Mouse (Mus musculus) activated CD4-positive, CD25-positive, alpha-beta regulatory T cell, adult 4 months (primary cell): ENCODE data around the gene Serac1. TPM values are rescaled to one million over a fixed set of nuclear protein-coding genes. Genes with fewer than 3 reads are reported as not detected.
"Not testable (repeated sequence)": the region's sequence is repeated elsewhere in the genome, so short reads cannot be mapped to it uniquely, and the experiment has no call there.

Experiments
- ATAC-seq: one replicate; pipeline ENCODE4 v1.8.0; 2017
- polyA plus RNA-seq, 2 experiments: library from polyadenylated mRNA; unstranded; fragments of 100-300 nt; shearing (Covaris generic); gene quantifications; one replicate each; pipeline ENCODE4 v1.2.1; 2017

Serac1 gene
- polyA plus RNA-seq, 2 experiments from 2014 or later = 1.8 to 2.0 TPM

DNA sequence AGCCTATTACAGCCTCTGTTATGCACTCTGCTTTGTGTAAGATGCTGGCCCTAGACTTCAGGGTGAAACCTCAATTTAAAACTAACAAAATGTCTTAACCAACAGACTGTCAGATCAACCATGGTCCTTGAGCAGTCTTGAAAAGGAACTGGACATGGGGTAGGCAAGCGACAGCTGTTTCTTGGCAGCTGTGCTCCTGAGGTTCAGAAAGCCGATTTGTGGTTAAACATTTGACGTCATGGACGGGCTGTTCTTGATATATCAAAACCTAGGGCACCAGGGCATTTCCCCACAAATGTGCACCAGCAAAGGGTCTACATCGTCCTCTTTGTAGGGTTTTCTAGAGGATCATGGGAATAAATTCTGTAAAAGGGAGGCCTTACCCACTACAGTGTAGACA lies 16.0 kb downstream of the Serac1 start:
- ATAC-seq = no peak

DNA sequence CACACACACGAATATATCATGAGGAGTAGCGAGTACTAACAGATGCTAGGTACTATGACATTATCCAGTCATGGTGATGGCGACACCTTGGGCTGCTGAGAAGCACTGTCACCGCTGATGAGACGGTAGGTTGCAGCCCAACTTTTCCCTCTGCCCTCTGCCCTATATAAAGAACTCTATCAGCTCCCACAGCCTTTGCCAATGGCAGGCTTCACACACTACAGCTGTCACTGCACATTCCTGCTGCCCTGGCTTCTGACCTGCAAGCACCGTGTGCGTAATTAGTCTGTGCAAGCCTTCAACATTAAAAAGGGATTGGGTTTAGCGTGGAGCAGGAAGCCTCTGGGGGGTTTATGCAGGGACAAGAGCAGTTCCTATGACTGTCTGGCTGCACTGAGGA lies 16.7 kb downstream of the Serac1 start:
- no peak for ATAC-seq

DNA sequence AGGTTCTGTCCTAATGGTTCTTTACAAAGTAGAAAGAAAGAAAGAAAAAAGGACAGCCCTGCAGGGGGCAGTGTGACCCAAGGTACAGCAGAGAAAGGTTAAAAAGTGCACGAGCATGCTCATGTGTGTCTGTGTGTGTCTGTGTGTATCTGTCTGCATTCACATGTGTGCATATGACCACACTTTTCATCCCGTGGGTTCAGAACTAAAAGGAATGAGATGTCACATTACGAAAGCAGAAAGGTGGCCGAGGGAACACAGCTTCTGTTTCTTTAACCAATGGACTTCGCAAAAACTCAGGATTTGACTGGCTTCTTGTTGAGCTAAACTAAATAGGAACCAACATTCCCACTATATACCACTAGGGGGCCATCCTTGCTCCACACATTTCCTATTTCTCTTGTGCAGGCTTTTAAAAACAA lies 24.6 kb downstream of the Serac1 start:
- ATAC-seq = peak; percentile 49

DNA sequence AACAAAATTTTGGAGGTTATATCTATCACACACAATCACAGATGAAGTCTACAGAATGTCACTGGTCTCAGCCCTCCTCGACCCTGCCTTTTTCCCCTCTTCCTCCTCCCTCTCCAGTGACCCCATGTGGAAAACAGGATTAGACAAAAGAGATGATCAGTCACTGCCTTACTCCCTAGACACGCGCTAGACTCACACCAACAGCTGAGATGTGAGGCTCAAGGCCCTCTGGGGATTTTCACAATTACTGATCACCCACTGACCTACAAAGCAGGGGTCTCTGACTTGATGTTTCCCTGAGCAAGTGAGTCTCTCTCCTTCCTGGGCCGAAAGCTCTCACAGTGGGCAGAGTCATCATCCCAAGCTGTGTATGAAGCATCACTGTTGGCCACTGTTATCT lies 26.7 kb downstream of the Serac1 start:
- no peak for ATAC-seq

DNA sequence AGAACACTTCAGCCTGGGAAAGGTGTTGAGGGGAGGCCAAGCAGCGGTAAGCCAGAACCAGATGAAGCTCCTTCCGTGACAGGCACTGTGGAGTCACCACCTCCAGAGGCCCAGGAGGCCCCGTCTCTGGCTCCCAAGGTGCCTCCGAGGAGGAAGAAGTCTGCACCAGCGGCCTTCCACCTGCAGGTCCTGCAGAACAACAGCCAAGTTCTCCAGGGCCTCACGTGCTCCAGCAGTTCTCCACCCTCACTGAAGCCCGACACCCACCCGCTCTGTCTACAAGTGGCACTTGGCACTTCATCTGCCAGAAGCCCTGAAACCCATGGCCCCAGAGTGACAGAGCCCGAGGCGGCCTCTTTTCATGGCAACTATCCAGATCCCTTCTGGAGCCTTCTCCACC lies 42.0 kb downstream of the Serac1 start:
- ATAC-seq = no peak

DNA sequence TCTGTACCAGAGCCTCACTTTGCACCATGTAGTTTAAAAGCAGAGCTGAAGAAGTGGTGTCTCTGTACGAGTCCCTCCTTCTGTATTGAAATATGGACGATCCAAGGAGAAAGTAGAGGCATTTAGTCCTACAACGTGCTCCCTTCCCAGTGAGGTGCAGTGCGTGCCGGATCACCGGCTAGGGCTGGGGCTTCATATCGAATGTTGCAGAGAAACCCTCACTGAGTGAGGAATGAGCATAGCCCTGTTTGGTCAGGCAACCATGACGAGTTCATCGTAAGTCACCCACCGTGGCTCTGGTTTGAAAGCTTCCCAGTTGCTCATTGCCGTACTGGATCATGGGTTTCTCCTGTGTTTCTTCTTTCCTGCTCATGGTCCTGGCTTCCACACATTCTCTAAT lies 42.7 kb downstream of the Serac1 start:
- no peak for ATAC-seq

DNA sequence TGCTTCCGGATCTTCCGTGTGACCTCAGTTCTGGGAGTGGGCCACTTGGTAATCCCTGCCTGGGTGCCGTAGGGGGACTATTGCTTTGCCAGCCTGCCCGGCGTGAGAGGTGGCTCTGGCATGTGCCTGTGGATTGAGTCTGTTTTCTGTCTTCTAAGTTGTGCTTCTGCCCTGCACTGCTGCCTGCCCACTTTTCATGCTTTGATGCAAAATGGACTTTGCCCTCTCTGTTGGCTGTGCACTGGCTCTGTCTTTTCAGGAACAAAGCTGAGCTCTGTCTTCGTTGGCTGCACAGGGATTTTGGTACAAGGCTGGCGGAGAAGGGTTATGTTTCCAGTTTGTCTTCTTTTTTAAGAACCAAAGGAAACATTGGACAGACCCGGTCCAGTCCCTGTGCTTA lies 43.1 kb downstream of the Serac1 start:
- ATAC-seq = no peak

DNA sequence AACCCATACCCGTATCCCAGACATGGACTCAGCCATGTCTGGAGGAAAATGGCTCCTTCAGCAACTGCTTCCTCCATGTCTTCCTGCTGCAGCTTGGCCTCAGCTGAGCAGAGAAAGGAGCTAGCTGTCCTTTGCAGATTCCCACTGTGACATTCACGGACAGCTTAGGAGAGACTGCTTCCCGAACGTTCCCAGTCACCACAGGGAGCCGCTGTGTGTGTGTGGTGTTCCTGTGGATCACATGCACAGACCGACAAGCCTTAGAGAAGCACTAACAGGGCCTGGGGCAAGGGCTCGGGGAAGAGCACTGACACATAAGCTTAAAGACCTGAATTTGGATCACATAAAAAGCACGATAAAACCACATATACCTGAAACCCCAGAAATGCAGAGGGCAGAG lies 43.9 kb downstream of the Serac1 start:
- ATAC-seq = no peak

DNA sequence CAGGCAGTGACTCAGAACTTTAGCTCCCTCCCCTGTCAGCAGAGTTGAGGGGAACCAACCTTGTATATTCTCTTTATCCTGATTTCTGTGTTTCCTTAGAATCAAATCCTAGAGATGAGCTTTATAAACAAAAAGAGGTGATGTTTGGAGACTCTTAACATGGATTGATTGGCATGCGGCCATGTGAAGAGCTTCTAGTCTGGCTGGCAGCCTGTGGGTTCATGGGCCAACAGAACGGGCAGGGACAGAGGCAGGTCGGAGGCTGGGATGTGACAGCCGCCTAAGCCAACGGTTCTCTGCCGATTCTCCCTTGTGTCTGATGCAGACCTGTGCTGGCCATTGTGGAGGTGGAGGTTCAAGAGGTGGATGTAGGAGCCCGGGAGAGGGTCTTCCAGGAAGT lies 53.7 kb downstream of the Serac1 start:
- ATAC-seq = no peak

DNA sequence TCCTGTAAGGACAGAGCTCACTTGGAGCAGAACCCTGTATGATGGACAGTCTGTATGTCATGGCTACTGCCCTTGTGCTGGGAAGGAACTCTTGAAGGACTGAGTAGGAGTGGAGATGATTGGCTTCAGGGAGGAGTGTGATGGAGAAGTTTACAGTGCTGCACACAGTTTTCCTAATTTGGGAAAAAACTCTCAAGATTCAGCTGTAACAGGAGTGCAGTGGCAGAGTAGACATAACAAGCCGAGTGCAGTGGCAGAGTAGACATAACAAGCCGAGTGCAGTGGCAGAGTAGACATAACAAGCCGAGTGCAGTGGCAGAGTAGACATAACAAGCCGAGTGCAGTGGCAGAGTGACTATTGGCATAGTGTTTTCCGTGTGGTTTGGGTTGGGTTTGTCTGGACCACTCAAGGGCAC lies 58.2 kb downstream of the Serac1 start:
- not testable (repeated sequence) for ATAC-seq

DNA sequence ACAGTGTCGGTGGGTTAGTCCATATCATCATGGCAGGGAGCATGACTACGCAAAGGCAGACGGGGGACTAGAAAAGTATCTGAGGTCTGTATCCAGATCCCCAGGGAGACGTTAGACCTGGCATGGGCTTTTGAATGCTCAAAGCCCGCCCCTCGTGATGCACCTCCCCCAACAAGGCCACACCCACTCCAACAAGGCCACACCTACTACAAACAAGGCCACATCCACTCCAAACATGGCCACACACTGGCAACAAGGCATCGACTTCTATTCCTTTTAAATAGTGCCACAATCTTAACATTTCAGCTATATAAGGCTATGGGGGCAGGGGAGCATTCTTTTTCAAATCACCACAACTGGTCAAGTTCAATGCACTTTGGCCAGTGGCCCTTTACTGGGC lies 58.9 kb downstream of the Serac1 start:
- no peak for ATAC-seq

DNA sequence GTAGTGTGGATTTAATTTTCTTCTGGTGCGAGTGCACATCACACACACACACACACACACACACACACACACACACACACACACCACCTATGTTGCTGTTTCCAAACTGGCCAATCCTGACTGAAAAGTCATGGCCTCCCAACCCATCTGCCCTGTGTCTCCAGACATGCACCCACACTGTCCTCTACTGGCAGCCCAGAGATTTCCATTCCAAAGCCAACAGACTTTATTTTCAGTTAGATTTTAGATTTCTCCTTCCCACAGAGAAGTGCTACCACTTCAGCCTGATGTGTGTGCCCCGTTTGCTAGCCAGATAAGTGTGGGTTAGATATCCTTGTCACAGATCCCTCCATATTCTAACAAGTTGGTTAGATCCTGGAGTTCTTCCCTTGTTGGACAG lies 59.8 kb downstream of the Serac1 start:
- no peak for ATAC-seq

DNA sequence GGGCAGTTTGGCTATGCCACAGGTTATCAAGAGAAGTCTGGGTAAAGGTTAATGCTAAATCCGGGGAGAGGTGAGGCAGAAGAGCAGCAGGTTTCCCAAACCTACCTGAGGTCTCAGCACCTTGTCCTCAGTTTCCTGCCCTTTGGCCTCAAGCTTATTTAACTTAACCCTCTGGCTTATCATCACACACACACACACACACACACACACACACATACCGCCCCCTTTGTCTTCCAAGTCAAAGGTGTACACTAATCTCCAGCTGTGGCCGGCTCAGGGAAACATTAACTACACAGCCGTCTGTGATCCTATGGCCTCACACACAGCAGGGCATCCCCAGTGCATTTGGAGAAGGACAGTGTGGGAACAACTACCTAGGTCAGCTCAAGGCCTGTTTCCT lies 61.2 kb downstream of the Serac1 start:
- no peak for ATAC-seq

DNA sequence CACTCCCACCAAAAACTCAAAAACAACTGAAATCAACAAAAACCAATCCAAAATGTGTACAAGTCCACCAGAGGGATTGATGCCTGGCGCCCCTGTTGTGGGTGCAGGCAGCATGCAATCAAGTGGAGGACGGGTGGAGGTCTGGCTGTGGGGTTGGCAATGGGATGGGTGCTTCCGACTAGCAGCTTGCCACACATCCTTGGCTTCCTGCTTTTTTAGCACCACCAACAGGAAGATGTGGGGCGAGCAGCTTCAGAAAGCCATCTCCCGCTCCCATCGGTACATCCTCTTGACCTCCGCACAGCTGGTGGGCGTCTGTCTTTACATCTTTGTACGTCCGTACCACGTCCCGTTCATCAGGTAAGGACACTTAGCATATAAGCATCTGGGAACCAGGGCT lies 62.3 kb downstream of the Serac1 start:
- no peak for ATAC-seq

DNA sequence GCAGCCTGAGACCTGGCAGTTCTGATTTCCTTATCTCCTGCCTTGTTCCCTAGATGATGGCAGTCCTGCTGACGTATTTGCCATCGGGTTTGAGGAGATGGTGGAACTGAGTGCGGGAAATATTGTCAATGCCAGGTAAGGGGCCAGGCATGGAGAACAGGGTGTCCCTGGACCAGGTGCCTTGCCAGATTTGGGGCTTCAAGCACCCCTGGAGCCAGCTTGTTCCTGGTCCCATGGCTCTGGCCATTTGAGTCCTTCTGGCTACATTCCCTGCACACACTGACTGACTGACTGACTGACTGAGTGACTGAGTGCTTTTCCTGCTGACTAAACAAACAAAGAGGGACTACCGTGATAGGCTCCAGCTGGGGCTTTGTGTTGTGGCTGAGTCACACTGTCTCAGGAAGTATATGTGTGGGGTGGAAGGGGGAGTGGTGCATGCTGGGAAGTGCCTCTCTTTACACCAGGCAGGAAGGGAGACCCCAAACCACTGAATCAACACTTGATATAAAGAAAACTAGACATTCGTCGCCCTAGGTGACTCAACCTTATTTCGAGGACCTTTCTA lies 63.2 kb downstream of the Serac1 start:
- no peak for ATAC-seq

DNA sequence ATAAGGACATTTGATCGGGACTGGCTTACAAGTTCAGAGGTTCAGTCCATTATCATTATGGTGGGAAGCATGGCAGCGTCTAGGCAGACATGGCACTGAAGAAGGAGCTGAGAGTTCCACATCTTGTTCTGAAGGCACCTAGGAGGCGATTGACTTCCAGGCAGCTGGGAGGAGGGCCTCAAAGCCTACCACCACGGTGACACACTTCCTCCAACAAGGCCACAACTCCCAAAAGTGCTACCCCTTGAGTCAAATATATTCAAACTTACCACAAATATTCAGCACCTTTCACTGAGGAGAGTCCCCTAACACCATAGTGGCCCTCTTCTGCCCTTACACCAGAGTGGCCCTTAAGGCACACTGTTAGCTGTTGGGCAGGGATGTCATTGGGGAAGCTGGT lies 64.6 kb downstream of the Serac1 start:
- ATAC-seq = no peak

DNA sequence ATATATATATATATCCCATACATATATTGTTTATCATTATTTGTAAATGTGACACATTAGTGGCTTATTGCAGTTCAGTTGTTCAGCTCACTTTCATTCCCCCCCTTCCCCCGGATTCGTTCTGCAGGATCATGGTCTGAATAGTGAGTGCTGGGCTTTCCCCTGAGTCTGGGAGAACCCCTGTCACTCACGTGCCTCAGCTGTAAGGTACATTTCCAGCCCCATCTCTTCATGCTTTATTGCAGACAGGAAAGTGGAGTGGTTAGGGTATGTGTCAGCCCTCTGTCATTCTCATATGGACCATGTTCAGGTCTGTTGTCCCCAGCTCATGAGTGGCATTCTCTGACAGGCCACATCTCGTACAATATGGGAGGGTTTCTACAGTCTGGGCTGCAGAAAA lies 66.5 kb downstream of the Serac1 start:
- no peak for ATAC-seq

DNA sequence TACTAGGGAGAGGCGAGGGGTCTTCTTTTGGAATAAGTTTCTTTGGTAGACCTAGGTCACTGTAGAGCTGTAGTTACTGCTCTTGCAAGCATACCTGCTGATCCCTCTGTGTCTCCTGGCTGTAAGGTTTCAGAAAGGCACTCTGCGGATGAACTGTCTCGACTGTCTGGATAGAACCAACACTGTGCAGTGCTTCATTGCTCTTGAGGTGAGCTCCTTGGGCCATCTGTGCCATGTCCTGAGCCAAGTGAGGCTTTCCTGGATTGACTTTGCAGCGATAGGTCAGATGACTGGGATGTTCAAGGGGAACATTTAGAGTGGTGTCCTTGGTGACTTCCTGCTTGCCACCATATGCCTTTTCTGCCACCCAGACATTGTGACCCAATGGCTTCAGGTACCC lies 69.9 kb downstream of the Serac1 start:
- no peak for ATAC-seq

DNA sequence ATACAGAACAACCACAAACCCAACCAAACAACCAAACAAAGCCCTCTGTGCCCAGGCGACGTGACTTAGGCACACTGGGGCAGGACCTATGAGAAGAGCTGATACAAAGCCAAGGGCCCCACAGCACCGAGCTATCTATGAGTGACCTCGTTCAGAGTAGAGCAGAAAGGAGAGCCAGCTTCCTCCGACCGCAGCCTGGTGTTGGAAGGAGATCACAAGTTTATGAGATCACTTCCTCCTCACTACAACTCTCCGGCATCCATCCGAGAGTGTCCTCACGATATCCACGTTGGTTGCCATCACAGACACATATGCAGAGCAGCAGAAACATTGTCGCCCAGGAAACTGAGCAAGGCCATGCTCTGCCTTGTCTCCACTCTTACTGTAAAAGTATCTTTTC lies 71.0 kb downstream of the Serac1 start:
- no peak for ATAC-seq

DNA sequence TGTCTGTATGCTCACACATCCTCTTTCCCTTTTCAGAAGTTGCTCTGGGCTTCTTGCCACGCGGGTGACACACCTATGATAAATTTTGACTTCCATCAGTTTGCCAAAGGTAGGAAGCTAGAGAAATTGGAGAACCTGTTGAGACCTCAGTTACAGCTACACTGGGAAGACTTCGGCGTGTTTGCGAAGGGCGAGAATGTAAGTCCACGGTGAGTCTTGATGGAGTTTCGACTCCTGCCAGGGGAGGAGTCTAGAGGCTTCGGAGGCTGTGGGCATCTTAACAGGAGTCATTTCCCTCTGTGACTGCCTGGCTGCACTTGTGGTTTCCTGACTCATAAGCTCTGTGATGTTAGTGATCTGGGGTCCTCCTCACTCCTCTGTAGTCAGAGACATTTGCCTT lies 71.6 kb downstream of the Serac1 start:
- ATAC-seq = no peak

DNA sequence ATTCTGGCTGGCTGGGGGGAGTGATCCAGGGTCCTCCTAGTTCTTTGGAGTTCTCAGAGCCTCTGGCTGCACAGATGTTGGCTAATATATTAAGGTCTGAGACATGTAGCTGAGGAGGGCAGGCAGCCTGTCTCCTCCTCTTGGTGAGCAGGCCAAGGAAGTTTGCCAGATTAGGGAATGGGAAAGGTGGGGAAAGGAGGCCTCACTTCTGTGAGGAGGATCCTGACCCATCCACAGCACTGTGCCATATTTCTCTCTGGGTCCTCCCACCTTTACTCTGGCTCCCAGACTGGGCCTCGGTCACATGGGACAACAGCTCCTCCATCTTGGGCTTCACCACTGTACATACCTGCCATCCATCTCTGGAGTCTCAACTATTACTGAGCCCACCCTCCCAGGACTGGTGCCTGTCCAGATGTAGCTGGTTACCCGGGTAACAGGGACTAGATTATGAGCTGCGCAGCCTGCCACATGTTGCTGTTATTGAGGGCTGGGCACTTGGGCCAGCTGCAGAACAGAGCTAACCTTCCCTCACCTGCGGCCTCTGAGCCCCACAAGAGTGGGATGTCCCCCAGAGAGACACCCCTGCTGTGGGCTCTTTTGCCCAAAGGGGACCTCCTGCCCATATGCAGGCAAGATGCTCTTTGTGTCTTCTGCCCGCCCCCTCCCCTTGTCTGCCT lies 72.3 kb downstream of the Serac1 start:
- no peak for ATAC-seq

DNA sequence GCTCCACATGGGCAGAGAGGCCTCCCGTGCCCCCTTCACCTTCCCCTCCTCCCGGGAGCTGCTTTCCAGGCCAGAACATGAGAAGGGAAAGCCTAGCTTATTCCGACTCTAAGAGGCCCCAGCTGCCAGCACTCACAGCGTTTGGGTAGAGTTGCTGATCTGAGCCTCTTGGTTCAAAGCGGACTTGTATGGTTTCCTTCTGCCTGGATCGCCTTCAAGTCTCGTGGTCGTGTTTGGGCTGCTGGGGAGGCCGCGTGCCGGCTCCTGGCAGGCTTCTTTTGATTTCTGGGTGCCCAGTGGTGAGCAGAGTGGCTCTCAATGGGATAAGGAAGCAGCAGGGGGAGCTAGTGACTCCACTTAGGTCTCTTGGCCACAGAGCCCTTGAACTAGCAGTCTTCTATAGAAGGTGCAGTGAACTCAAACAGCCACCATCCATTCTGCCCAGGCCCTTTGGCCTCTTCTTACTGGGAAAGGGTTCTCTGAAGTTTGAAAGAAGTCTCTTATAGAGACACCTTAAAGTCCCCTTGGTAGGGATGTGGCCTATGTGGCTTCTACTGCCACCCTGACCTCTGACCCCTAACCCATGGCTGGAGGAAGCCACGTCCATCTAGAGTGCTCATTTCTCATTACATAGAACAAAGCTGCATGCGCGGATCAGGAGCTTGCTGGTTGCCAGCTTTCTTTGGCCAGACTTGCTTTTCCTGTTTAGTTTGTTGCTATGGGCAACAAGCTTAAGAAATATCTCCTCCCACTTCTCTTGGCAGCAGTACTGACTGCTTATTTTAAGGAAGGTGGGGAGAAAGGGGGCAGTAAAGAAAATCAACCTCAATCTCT lies 73.7 kb downstream of the Serac1 start:
- no peak for ATAC-seq

DNA sequence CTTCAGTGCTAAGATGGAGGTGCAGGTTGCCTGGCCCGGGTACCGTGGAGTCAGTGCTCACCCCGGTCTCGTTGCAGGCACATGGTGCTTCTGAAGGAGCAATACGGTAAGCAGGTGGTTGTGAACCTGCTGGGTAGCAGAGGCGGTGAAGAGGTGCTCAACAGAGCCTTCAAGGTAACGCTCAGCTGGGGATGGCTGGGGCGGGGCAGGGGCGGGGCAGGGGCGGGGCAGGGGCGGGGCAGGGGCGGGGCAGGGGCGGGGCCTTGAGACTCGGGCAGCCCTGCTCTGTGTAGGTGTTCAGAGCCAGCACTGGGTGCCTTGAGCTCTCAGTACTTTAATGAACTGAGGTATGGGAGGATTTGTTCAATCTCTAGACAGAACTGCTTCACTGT lies 74.3 kb downstream of the Serac1 start:
- ATAC-seq = no peak

DNA sequence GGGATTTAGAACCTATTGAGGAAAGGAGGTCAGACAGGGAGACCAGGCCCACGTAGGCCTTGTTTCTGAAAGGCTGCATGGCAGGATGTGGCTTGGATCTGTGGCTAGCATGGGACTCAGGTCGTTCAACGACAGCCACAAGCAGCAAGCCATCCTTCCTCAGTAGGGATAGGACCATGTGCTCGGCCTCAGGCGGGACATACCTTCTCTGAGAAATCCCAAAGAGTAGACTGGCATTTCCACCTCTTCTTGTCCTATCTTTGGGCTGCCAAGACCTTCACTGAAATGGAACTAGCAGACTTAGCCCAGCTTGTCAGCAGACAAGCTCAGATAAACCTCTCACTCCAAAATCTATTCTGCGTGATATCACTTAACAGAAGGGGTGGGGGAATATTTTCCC lies 75.9 kb downstream of the Serac1 start:
- ATAC-seq = no peak
